27 mouse cellular contexts compared by ENCODE assay signal in the genomic region with DNA sequence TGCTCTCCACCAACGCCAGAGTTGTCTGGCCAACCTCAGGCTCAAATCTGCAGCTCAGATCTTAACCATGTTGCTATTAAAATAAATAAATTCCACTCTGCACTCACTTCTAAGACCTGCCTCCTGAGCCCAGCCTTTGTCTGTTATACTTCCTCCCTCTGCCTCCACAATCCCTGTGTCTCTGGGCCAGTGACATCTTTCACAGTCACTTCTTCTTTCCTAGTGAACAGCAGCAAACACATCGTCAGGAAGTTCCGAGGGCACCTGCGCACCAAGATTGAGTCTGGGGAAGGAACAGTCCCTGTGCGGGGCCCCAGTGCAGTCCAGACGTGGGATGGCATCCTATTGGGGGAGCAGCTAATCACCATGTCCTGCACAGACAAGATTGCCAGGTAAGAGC.
DNase-seq lines count a peak whose midpoint lies in the region; ATAC-seq and TF ChIP-seq lines count a peak whose summit lies in the region.
"Had no signal": no experiment of that assay in that cellular context is flagged by ENCODE, and none has a peak within 500 bp of the region (broad histone marks: within the 10 kb centered on the region; RNA-seq: fewer than 3 reads in every experiment).

No protein-coding gene starts in this region.

- no peaks in the 10 kb centered on the region for H3K27me3 ChIP-seq in intestine, embryonic 14.5 days (replicated peaks; ENCODE audit: control insufficient read depth, insufficient read depth, low read length)
- H3K27me3 ChIP-seq in intestine, postnatal 0 days (replicated peaks; ENCODE audit: control insufficient read depth, insufficient read depth, low read length), result no peaks in the 10 kb centered on the region
- H3K27me3 ChIP-seq in heart, embryonic 12.5 days (replicated peaks), result no peaks in the 10 kb centered on the region
- H3K27me3 ChIP-seq: CH12.LX; embryonic facial prominence, embryonic 13.5 days; embryonic facial prominence, embryonic 15.5 days; forebrain, embryonic 12.5 days had no signal

- no peaks in the 10 kb centered on the region for H3K36me3 ChIP-seq in intestine, embryonic 14.5 days (ENCODE audit: control insufficient read depth, insufficient read depth, low read length)
- no peaks in the 10 kb centered on the region for H3K36me3 ChIP-seq in intestine, postnatal 0 days (ENCODE audit: control insufficient read depth, insufficient read depth)
- H3K36me3 ChIP-seq in heart, embryonic 12.5 days, result no peaks in the 10 kb centered on the region
- H3K36me3 ChIP-seq: embryonic facial prominence, embryonic 13.5 days; embryonic facial prominence, embryonic 15.5 days; forebrain, embryonic 10.5 days; forebrain, embryonic 12.5 days; G1E had no signal

- WGBS in intestine, embryonic 14.5 days, result 75% methylated on average over 6 of the region's 6 CpGs
- WGBS in intestine, postnatal 0 days, result 81% methylated on average over 6 of the region's 6 CpGs
- WGBS in heart, embryonic 12.5 days, result 64% methylated on average over 6 of the region's 6 CpGs

- ATAC-seq in intestine, embryonic 14.5 days (replicated peaks; ENCODE audit: low FRiP score, low TSS enrichment, low read depth), result no peak
- ATAC-seq in intestine, postnatal 0 days, result no peak
- ATAC-seq in common myeloid progenitor, adult 5-6 weeks (replicated peaks; ENCODE audit: low read depth, poor library complexity, severe bottlenecking), result peak; percentile 81
- ATAC-seq in hematopoietic stem cell, adult 5-6 weeks (replicated peaks in 1 of 2; ENCODE audit: insufficient read depth in 1 of 2, low FRiP score in 2 of 2, low TSS enrichment in 1 of 2, low read depth in 1 of 2, poor library complexity in 2 of 2, severe bottlenecking in 2 of 2), result peak; percentile 83 to 93
- no peak for ATAC-seq in heart, embryonic 12.5 days (ENCODE audit: insufficient number of reproducible peaks, low FRiP score)
- ATAC-seq: CD4-positive, CD25-positive, alpha-beta regulatory T cell, adult 4 months; forebrain, embryonic 14.5 days; forebrain, embryonic 16.5 days had no signal

- intact Hi-C loops in gastrocnemius, postnatal 36 days (cut with DNase I), result no loop called here

- DNase-seq in intestine, embryonic 14.5 days (ENCODE audit: low spot score), result peak; percentile 28
- no peak for DNase-seq in Muller cell, postnatal 12 days (ENCODE audit: inconsistent ontology term)
- no peak for DNase-seq in gastrocnemius, postnatal 36 days
- DNase-seq: adrenal gland, adult 2 months; adrenal gland, postnatal 14 days; adrenal gland, postnatal 36 days; B cell, adult 2 months; cerebellum, adult 11-12 months; cerebellum, adult 2 months; cerebellum, adult 9-10 months; cerebellum, postnatal 10 days; cerebellum, postnatal 25 days; embryo, embryonic 11 days had no signal

- H3K4me2 ChIP-seq in intestine, embryonic 14.5 days (ENCODE audit: low read length), result no peak overlapping the region
- no peak overlapping the region for H3K4me2 ChIP-seq in intestine, postnatal 0 days (replicated peaks; ENCODE audit: low read depth)
- no peak overlapping the region for H3K4me2 ChIP-seq in heart, embryonic 12.5 days
- H3K4me2 ChIP-seq: embryonic facial prominence, embryonic 13.5 days; embryonic facial prominence, embryonic 15.5 days; forebrain, embryonic 12.5 days had no signal

- H3K4me1 ChIP-seq in intestine, embryonic 14.5 days (replicated peaks; ENCODE audit: control insufficient read depth, insufficient read depth, low read length), result no peaks in the 10 kb centered on the region
- H3K4me1 ChIP-seq in intestine, postnatal 0 days (replicated peaks; ENCODE audit: control insufficient read depth, insufficient read depth, low read length), result no peaks in the 10 kb centered on the region
- no peaks in the 10 kb centered on the region for H3K4me1 ChIP-seq in heart, embryonic 12.5 days (replicated peaks)
- H3K4me1 ChIP-seq: embryonic facial prominence, embryonic 13.5 days; embryonic facial prominence, embryonic 15.5 days; forebrain, embryonic 10.5 days; forebrain, embryonic 12.5 days had no signal

- no peak overlapping the region for H3K4me3 ChIP-seq in intestine, embryonic 14.5 days (ENCODE audit: low read depth, low read length)
- H3K4me3 ChIP-seq in intestine, postnatal 0 days (ENCODE audit: low read depth, low read length), result no peak overlapping the region
- no peak overlapping the region for H3K4me3 ChIP-seq in heart, embryonic 12.5 days
- H3K4me3 ChIP-seq: embryonic facial prominence, embryonic 13.5 days; embryonic facial prominence, embryonic 15.5 days; erythroblast, embryonic 14.5 days; forebrain, embryonic 10.5 days; forebrain, embryonic 12.5 days had no signal

- H3K9me3 ChIP-seq in intestine, embryonic 14.5 days (ENCODE audit: control insufficient read depth, low read length), result no peaks in the 10 kb centered on the region
- H3K9me3 ChIP-seq in intestine, postnatal 0 days (ENCODE audit: control insufficient read depth), result no peaks in the 10 kb centered on the region
- H3K9me3 ChIP-seq in heart, embryonic 12.5 days (replicated peaks), result no peaks in the 10 kb centered on the region
- H3K9me3 ChIP-seq: embryonic facial prominence, embryonic 13.5 days; embryonic facial prominence, embryonic 15.5 days; forebrain, embryonic 10.5 days; forebrain, embryonic 12.5 days; G1E had no signal

- no peak for TF ChIP-seq CTCF in intestine, postnatal 0 days (IDR thresholded peaks at IDR 0.05; ENCODE audit: low read depth)

- H3K9ac ChIP-seq in intestine, embryonic 14.5 days (ENCODE audit: low read length), result no peak overlapping the region
- H3K9ac ChIP-seq in intestine, postnatal 0 days (ENCODE audit: low read depth, low read length), result no peak overlapping the region
- H3K9ac ChIP-seq in heart, embryonic 12.5 days, result no peak overlapping the region
- H3K9ac ChIP-seq: embryonic facial prominence, embryonic 13.5 days; embryonic facial prominence, embryonic 15.5 days; forebrain, embryonic 12.5 days had no signal

- no peak overlapping the region for H3K27ac ChIP-seq in intestine, embryonic 14.5 days (ENCODE audit: low read depth)
- H3K27ac ChIP-seq in intestine, postnatal 0 days (ENCODE audit: low read depth, low read length), result no peak overlapping the region
- no peak overlapping the region for H3K27ac ChIP-seq in heart, embryonic 12.5 days (ENCODE audit: poor library complexity, severe bottlenecking)
- H3K27ac ChIP-seq: embryonic facial prominence, embryonic 13.5 days; embryonic facial prominence, embryonic 15.5 days; forebrain, embryonic 10.5 days; forebrain, embryonic 12.5 days had no signal

Comparison
In these comparisons a context has a peak if more than half of its experiments do, and no peak if none do; other contexts are left out.
1. ATAC-seq: peak in common myeloid progenitor, adult 5-6 weeks (single experiment) and hematopoietic stem cell, adult 5-6 weeks (2 of 2); none in intestine, embryonic 14.5 days (single experiment), intestine, postnatal 0 days (single experiment) and heart, embryonic 12.5 days (single experiment).